In genomic region chr13:118028662-118029061, GRCm38 (mm10) we compare ENCODE assay signal across 23 mouse cellular contexts.
DNase-seq lines count a peak whose midpoint lies in the region; ATAC-seq and TF ChIP-seq lines count a peak whose summit lies in the region.
"Had no signal": no experiment of that assay in that cellular context is flagged by ENCODE, and none has a peak within 500 bp of the region (broad histone marks: within the 10 kb centered on the region; RNA-seq: fewer than 3 reads in every experiment).

No protein-coding gene starts in this region.

- H3K4me1 ChIP-seq in forebrain, embryonic 13.5 days: no peaks in the 10 kb centered on the region
- H3K4me1 ChIP-seq in forebrain, embryonic 11.5 days (replicated peaks; ENCODE audit: control insufficient read depth, insufficient read depth, low read length): no peaks in the 10 kb centered on the region
- no peaks in the 10 kb centered on the region for H3K4me1 ChIP-seq in forebrain, embryonic 14.5 days (ENCODE audit: control insufficient read depth, insufficient read depth, low read length)
- H3K4me1 ChIP-seq in forebrain, postnatal 0 days (ENCODE audit: insufficient read depth): no peaks in the 10 kb centered on the region
- no peaks in the 10 kb centered on the region for H3K4me1 ChIP-seq in forebrain, embryonic 16.5 days (replicated peaks; ENCODE audit: control insufficient read depth, insufficient read depth, low read length)
- H3K4me1 ChIP-seq in forebrain, embryonic 12.5 days: no peaks in the 10 kb centered on the region
- no peaks in the 10 kb centered on the region for H3K4me1 ChIP-seq in hindbrain, embryonic 12.5 days

- no peak overlapping the region for H3K4me3 ChIP-seq in forebrain, embryonic 13.5 days
- no peak overlapping the region for H3K4me3 ChIP-seq in forebrain, embryonic 11.5 days (ENCODE audit: low read depth, low read length)
- no peak overlapping the region for H3K4me3 ChIP-seq in forebrain, embryonic 14.5 days (ENCODE audit: low read depth, low read length)
- no peak overlapping the region for H3K4me3 ChIP-seq in forebrain, postnatal 0 days (ENCODE audit: low read depth, low read length)
- H3K4me3 ChIP-seq in forebrain, embryonic 16.5 days (replicated peaks; ENCODE audit: low read length): no peak overlapping the region
- no peak overlapping the region for H3K4me3 ChIP-seq in forebrain, embryonic 12.5 days (replicated peaks)
- H3K4me3 ChIP-seq in hindbrain, embryonic 12.5 days: no peak overlapping the region

- no peak overlapping the region for H3K9ac ChIP-seq in forebrain, embryonic 13.5 days
- no peak overlapping the region for H3K9ac ChIP-seq in forebrain, embryonic 11.5 days (ENCODE audit: low read length)
- no peak overlapping the region for H3K9ac ChIP-seq in forebrain, embryonic 14.5 days (ENCODE audit: low read length)
- H3K9ac ChIP-seq in forebrain, postnatal 0 days: no peak overlapping the region
- H3K9ac ChIP-seq in forebrain, embryonic 16.5 days (replicated peaks; ENCODE audit: low read depth, low read length): no peak overlapping the region
- no peak overlapping the region for H3K9ac ChIP-seq in forebrain, embryonic 12.5 days
- no peak overlapping the region for H3K9ac ChIP-seq in hindbrain, embryonic 12.5 days

- H3K36me3 ChIP-seq in forebrain, embryonic 13.5 days (ENCODE audit: poor library complexity, severe bottlenecking): no peaks in the 10 kb centered on the region
- H3K36me3 ChIP-seq in forebrain, embryonic 11.5 days (ENCODE audit: control insufficient read depth, insufficient read depth, low read length): no peaks in the 10 kb centered on the region
- H3K36me3 ChIP-seq in forebrain, embryonic 14.5 days (ENCODE audit: control insufficient read depth, insufficient read depth, low read length): no peaks in the 10 kb centered on the region
- no peaks in the 10 kb centered on the region for H3K36me3 ChIP-seq in forebrain, postnatal 0 days (ENCODE audit: insufficient read depth)
- H3K36me3 ChIP-seq in forebrain, embryonic 16.5 days (ENCODE audit: control insufficient read depth, insufficient read depth): no peaks in the 10 kb centered on the region
- no peaks in the 10 kb centered on the region for H3K36me3 ChIP-seq in forebrain, embryonic 12.5 days (replicated peaks)
- no peaks in the 10 kb centered on the region for H3K36me3 ChIP-seq in hindbrain, embryonic 12.5 days
- H3K36me3 ChIP-seq: G1E had no signal

- H3K9me3 ChIP-seq in forebrain, embryonic 13.5 days (replicated peaks): no peaks in the 10 kb centered on the region
- H3K9me3 ChIP-seq in forebrain, embryonic 11.5 days (ENCODE audit: control insufficient read depth, low read length): no peaks in the 10 kb centered on the region
- H3K9me3 ChIP-seq in forebrain, embryonic 14.5 days (replicated peaks; ENCODE audit: control insufficient read depth, low read length): no peaks in the 10 kb centered on the region
- no peaks in the 10 kb centered on the region for H3K9me3 ChIP-seq in forebrain, postnatal 0 days (ENCODE audit: low read length)
- no peaks in the 10 kb centered on the region for H3K9me3 ChIP-seq in forebrain, embryonic 16.5 days (ENCODE audit: control insufficient read depth, low read length)
- no peaks in the 10 kb centered on the region for H3K9me3 ChIP-seq in forebrain, embryonic 12.5 days
- H3K9me3 ChIP-seq in hindbrain, embryonic 12.5 days (replicated peaks): no peaks in the 10 kb centered on the region
- H3K9me3 ChIP-seq: G1E had no signal

- H3K27ac ChIP-seq in forebrain, embryonic 13.5 days: no peak overlapping the region
- no peak overlapping the region for H3K27ac ChIP-seq in forebrain, embryonic 11.5 days (ENCODE audit: low read depth, low read length)
- no peak overlapping the region for H3K27ac ChIP-seq in forebrain, embryonic 14.5 days (ENCODE audit: low read depth, low read length)
- no peak overlapping the region for H3K27ac ChIP-seq in forebrain, postnatal 0 days (ENCODE audit: low read depth, low read length)
- H3K27ac ChIP-seq in forebrain, embryonic 16.5 days (ENCODE audit: low read length): no peak overlapping the region
- no peak overlapping the region for H3K27ac ChIP-seq in forebrain, embryonic 12.5 days
- no peak overlapping the region for H3K27ac ChIP-seq in hindbrain, embryonic 12.5 days

- no peak overlapping the region for H3K4me2 ChIP-seq in forebrain, embryonic 13.5 days
- no peak overlapping the region for H3K4me2 ChIP-seq in forebrain, embryonic 11.5 days (ENCODE audit: low read depth, low read length, severe bottlenecking)
- no peak overlapping the region for H3K4me2 ChIP-seq in forebrain, embryonic 14.5 days (ENCODE audit: low read length)
- no peak overlapping the region for H3K4me2 ChIP-seq in forebrain, postnatal 0 days (ENCODE audit: low read depth)
- no peak overlapping the region for H3K4me2 ChIP-seq in forebrain, embryonic 16.5 days (ENCODE audit: low read length)
- H3K4me2 ChIP-seq in forebrain, embryonic 12.5 days: no peak overlapping the region
- no peak overlapping the region for H3K4me2 ChIP-seq in hindbrain, embryonic 12.5 days (replicated peaks)

- no peaks in the 10 kb centered on the region for H3K27me3 ChIP-seq in forebrain, embryonic 13.5 days
- no peaks in the 10 kb centered on the region for H3K27me3 ChIP-seq in forebrain, embryonic 11.5 days (ENCODE audit: control insufficient read depth, insufficient read depth, low read length)
- no peaks in the 10 kb centered on the region for H3K27me3 ChIP-seq in forebrain, embryonic 14.5 days (replicated peaks; ENCODE audit: control insufficient read depth, insufficient read depth, low read length)
- H3K27me3 ChIP-seq in forebrain, postnatal 0 days (ENCODE audit: insufficient read depth, low read length): no peaks in the 10 kb centered on the region
- no peaks in the 10 kb centered on the region for H3K27me3 ChIP-seq in forebrain, embryonic 16.5 days (replicated peaks; ENCODE audit: control insufficient read depth, insufficient read depth, low read length)
- no peaks in the 10 kb centered on the region for H3K27me3 ChIP-seq in forebrain, embryonic 12.5 days
- no peaks in the 10 kb centered on the region for H3K27me3 ChIP-seq in hindbrain, embryonic 12.5 days
- H3K27me3 ChIP-seq: CH12.LX, Patski had no signal

- no peak for DNase-seq in forebrain, embryonic 11.5 days (ENCODE audit: low spot score)
- peak; percentile 17 for DNase-seq in forebrain, embryonic 14.5 days (ENCODE audit: low spot score)
- DNase-seq in forebrain, postnatal 0 days: no peak
- DNase-seq in brain, embryonic 14.5 days (ENCODE audit: low read depth): peak; percentile 11
- DNase-seq: adrenal gland, adult 2 months; adrenal gland, adult 8-10 months; adrenal gland, postnatal 10 days; adrenal gland, postnatal 14 days; adrenal gland, postnatal 25 days; adrenal gland, postnatal 36 days; B cell, adult 2 months; cerebellum, adult 11 months; cerebellum, adult 11-12 months; cerebellum, adult 18-20 months had no signal

- TF ChIP-seq POLR2A in brain, embryonic 14.5 days (IDR thresholded peaks at IDR 0.05; ENCODE audit: borderline replicate concordance, extremely low read depth, insufficient read depth, insufficient read length, poor library complexity, severe bottlenecking): no peak

- WGBS in forebrain, embryonic 13.5 days: 71% methylated on average over 4 of the region's 4 CpGs
- 78% methylated on average over 4 of the region's 4 CpGs for WGBS in forebrain, embryonic 11.5 days
- 70% methylated on average over 4 of the region's 4 CpGs for WGBS in forebrain, embryonic 14.5 days
- 56% methylated on average over 4 of the region's 4 CpGs for WGBS in forebrain, postnatal 0 days
- WGBS in forebrain, embryonic 16.5 days: 61% methylated on average over 4 of the region's 4 CpGs
- WGBS in forebrain, embryonic 12.5 days: 71% methylated on average over 4 of the region's 4 CpGs
- WGBS in hindbrain, embryonic 12.5 days: 82% methylated on average over 4 of the region's 4 CpGs

- ATAC-seq in forebrain, embryonic 13.5 days: peak; percentile 53
- ATAC-seq in forebrain, embryonic 11.5 days (replicated peaks; ENCODE audit: low FRiP score): no peak
- ATAC-seq in forebrain, embryonic 14.5 days: 0 out of 2 replicates have a peak, but pooled peaks have one; percentile 52
- no peak for ATAC-seq in forebrain, postnatal 0 days
- ATAC-seq in forebrain, embryonic 16.5 days: peak; percentile 43; the same call in 1 of the 2 replicates
- no peak for ATAC-seq in forebrain, embryonic 12.5 days (ENCODE audit: low FRiP score)
- no peak for ATAC-seq in hindbrain, embryonic 12.5 days (ENCODE audit: low FRiP score)
- ATAC-seq: activated CD4-positive, CD25-positive, alpha-beta regulatory T cell, adult 4 months; CD4-positive, CD25-positive, alpha-beta regulatory T cell, adult 4 months; Patski had no signal

- no peak for TF ChIP-seq CTCF in forebrain, postnatal 0 days (IDR thresholded peaks at IDR 0.05; ENCODE audit: low read depth)
- no peak for TF ChIP-seq CTCF in brain, embryonic 14.5 days (IDR thresholded peaks at IDR 0.05; ENCODE audit: borderline replicate concordance, extremely low read depth, insufficient read depth, insufficient read length)

Comparison
In these comparisons a context has a peak if more than half of its experiments do, and no peak if none do; other contexts are left out.
1. ATAC-seq: peak in forebrain, embryonic 13.5 days (single experiment), forebrain, embryonic 14.5 days (single experiment) and forebrain, embryonic 16.5 days (single experiment); none in forebrain, embryonic 11.5 days (single experiment), forebrain, postnatal 0 days (single experiment), forebrain, embryonic 12.5 days (single experiment) and hindbrain, embryonic 12.5 days (single experiment).
2. DNase-seq: peak in forebrain, embryonic 14.5 days (single experiment) and brain, embryonic 14.5 days (single experiment); none in forebrain, embryonic 11.5 days (single experiment) and forebrain, postnatal 0 days (single experiment).